Mouse (Mus musculus) C2C12 (cell line): ENCODE results near the gene Prnp.

Experiments used
- CEBPB ChIP-seq: IDR thresholded peaks from one replicate; pipeline ENCODE4 v1.6.1; 2011; ENCODE audit warnings: low read depth, mild to moderate bottlenecking, control low read depth, moderate library complexity
- CTCF ChIP-seq: IDR thresholded peaks from one replicate; pipeline ENCODE4 v1.5.1; 2011; ENCODE audit not compliant: control insufficient read depth, insufficient read depth, insufficient read length
- FOSL1 ChIP-seq: IDR thresholded peaks from one replicate; pipeline ENCODE4 v1.8.0; 2011; ENCODE audit warnings: mild to moderate bottlenecking, low read length; ENCODE audit not compliant: poor library complexity, insufficient read depth, severe bottlenecking
- MAX ChIP-seq: IDR thresholded peaks from one replicate; pipeline ENCODE4 v1.6.1; 2011; ENCODE audit warnings: mild to moderate bottlenecking, control low read depth
- MYOG ChIP-seq: IDR thresholded peaks from one replicate; pipeline ENCODE4 v1.6.1; 2011; ENCODE audit not compliant: control insufficient read depth, insufficient read length; ENCODE audit errors: extremely low read depth
- USF1 ChIP-seq: IDR thresholded peaks from one replicate; pipeline ENCODE4 v1.6.1; 2011; ENCODE audit warnings: low read depth, mild to moderate bottlenecking, control low read depth, moderate library complexity

DNA sequence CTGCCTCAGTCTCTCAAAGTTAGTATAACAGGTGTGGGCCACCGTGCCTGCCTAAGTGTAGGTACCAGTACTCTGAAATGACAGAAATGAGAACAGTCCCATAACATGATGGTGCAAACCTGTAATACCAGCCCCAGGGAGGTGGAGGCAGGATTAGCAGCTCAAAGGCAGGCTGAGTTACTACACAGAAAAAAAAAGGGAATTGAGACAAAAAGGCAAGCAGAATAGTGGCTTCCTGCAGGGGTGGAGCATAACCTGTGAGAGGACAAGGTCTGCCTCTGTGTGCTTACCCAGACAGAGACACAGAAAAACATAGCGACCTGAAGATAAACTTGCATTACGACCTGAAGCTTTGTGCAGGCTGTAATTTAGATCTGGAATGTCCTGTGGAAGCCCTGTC is 66.9 kb downstream of the Prnp start:
- TF ChIP-seq MYOG (no peak), CTCF (no peak), FOSL1 (no peak), CEBPB (no peak), USF1 (no peak), MAX (no peak)
